ENCODE assay signal across 8 mouse cellular contexts in the genomic region with DNA sequence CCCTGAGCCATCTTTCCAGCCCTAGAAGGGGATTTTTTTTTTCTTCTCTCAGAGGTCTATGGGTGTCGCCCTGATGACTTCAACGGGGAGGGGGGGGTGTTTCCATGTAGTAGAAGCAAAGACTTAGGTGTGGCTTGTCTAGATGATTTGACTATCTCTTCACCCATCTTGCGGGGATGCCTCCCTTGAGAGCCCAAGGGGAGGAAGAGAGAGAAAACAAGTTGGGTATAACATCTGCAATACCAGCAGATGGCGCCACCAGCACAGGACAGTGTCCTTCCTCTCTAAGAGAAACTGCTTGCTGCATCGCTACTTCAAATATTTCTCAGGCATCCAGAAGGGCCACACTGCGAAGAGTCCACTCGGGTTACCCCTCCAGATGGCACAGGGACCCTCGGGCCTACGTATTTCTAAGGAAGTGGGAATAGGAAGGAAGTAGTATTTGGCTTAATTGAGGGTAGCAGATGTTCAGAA. TPM values are rescaled to one million over a fixed set of nuclear protein-coding genes. Genes with fewer than 3 reads are reported as not detected.
DNase-seq lines count a peak whose midpoint lies in the region; ATAC-seq and TF ChIP-seq lines count a peak whose summit lies in the region.

No protein-coding gene starts in this region.

- WGBS in bone marrow, adult 2 months = 1% methylated on average over 9 of the region's 9 CpGs
- 1% methylated on average over 9 of the region's 9 CpGs for WGBS in embryonic facial prominence, embryonic 15.5 days
- under 1% methylated on average over 9 of the region's 9 CpGs for whole genome bisulfite sequencing in kidney, postnatal 0 days
- WGBS in liver, adult 2 months = 3% methylated on average over 9 of the region's 9 CpGs

- peak overlapping the region; percentile 42 for H3K4me2 ChIP-seq in embryonic facial prominence, embryonic 15.5 days (replicated peaks)
- H3K4me2 ChIP-seq in kidney, postnatal 0 days (ENCODE audit: low read length) = peak overlapping the region; percentile 21; the same call in 1 of the 2 replicates
- peak overlapping the region; percentile 77 for H3K4me2 ChIP-seq in myocyte (ENCODE audit: low read depth)

- peak; percentile 68 for TF ChIP-seq CTCF in C2C12 (IDR thresholded peaks at IDR 0.05; ENCODE audit: control insufficient read depth, insufficient read depth, insufficient read length)
- TF ChIP-seq CTCF in bone marrow, adult 2 months (IDR thresholded peaks at IDR 0.05; ENCODE audit: control insufficient read depth, insufficient read depth, low read length) = peak; percentile 90
- TF ChIP-seq CTCF in kidney, postnatal 0 days (IDR thresholded peaks at IDR 0.05; ENCODE audit: low read depth) = peak; percentile 95
- peak; percentile 78 for TF ChIP-seq CTCF in liver, adult 2 months (IDR thresholded peaks at IDR 0.05; ENCODE audit: low read depth, low read length)

- no peak overlapping the region for H3K27ac ChIP-seq in bone marrow, adult 2 months (ENCODE audit: control insufficient read depth, insufficient read depth, low read depth, low read length, poor library complexity)
- H3K27ac ChIP-seq in embryonic facial prominence, embryonic 15.5 days (replicated peaks) = no peak overlapping the region
- no peak overlapping the region for H3K27ac ChIP-seq in kidney, postnatal 0 days
- no peak overlapping the region for H3K27ac ChIP-seq in liver, adult 2 months (replicated peaks; ENCODE audit: insufficient read depth, low read depth, low read length)

- H3K36me3 ChIP-seq in C2C12 (ENCODE audit: control insufficient read depth, insufficient read depth) = no peaks in the 10 kb centered on the region
- H3K36me3 ChIP-seq in embryonic facial prominence, embryonic 15.5 days = no peaks in the 10 kb centered on the region
- H3K36me3 ChIP-seq in kidney, postnatal 0 days (ENCODE audit: insufficient read depth, low read length) = no peaks in the 10 kb centered on the region
- H3K36me3 ChIP-seq in liver, adult 2 months (ENCODE audit: control insufficient read depth, insufficient read depth, low read length) = no peaks in the 10 kb centered on the region
- H3K36me3 ChIP-seq in myocyte (ENCODE audit: control insufficient read depth, insufficient read depth) = no peaks in the 10 kb centered on the region
- H3K36me3 ChIP-seq in splenic B cell, adult 2 months (ENCODE audit: control insufficient read depth, insufficient read depth, low read length, poor library complexity, severe bottlenecking) = no peaks in the 10 kb centered on the region

- H3K79me2 ChIP-seq in C2C12 (ENCODE audit: control insufficient read depth, insufficient read depth) = no peaks in the 10 kb centered on the region
- no peaks in the 10 kb centered on the region for H3K79me2 ChIP-seq in liver, adult 2 months (ENCODE audit: control insufficient read depth, insufficient read depth, low read length)
- no peaks in the 10 kb centered on the region for H3K79me2 ChIP-seq in myocyte (ENCODE audit: control insufficient read depth, insufficient read depth)

- no peaks in the 10 kb centered on the region for H3K27me3 ChIP-seq in C2C12 (ENCODE audit: control insufficient read depth, insufficient read depth, insufficient read length)
- no peaks in the 10 kb centered on the region for H3K27me3 ChIP-seq in embryonic facial prominence, embryonic 15.5 days
- no peaks in the 10 kb centered on the region for H3K27me3 ChIP-seq in kidney, postnatal 0 days (ENCODE audit: insufficient read depth, low read length)
- no peaks in the 10 kb centered on the region for H3K27me3 ChIP-seq in liver, adult 2 months (ENCODE audit: control insufficient read depth, insufficient read depth, low read length)
- no peaks in the 10 kb centered on the region for H3K27me3 ChIP-seq in myocyte (ENCODE audit: control insufficient read depth, insufficient read depth, insufficient read length)
- no peaks in the 10 kb centered on the region for H3K27me3 ChIP-seq in splenic B cell, adult 2 months (ENCODE audit: control insufficient read depth, insufficient read depth, low read length, poor library complexity, severe bottlenecking)

- ATAC-seq in embryonic facial prominence, embryonic 15.5 days (ENCODE audit: insufficient number of reproducible peaks, low FRiP score, low TSS enrichment, low read depth) = peak; percentile 72; the same call in 1 of the 2 replicates
- ATAC-seq in kidney, postnatal 0 days (replicated peaks; ENCODE audit: low FRiP score, low read depth) = 0 out of 2 replicates have a peak, but pooled peaks have one; percentile 22

- no peaks in the 10 kb centered on the region for H3K4me1 ChIP-seq in bone marrow, adult 2 months (ENCODE audit: control insufficient read depth, insufficient read depth, low read length)
- peaks cover 12% of the 10 kb centered on the region for H3K4me1 ChIP-seq in embryonic facial prominence, embryonic 15.5 days
- H3K4me1 ChIP-seq in kidney, postnatal 0 days (replicated peaks; ENCODE audit: insufficient read depth, low read length) = peaks cover 11% of the 10 kb centered on the region
- H3K4me1 ChIP-seq in liver, adult 2 months (ENCODE audit: control insufficient read depth, insufficient read depth, low read length) = peaks cover 10% of the 10 kb centered on the region

- H3K9me3 ChIP-seq in embryonic facial prominence, embryonic 15.5 days (replicated peaks) = no peaks in the 10 kb centered on the region
- no peaks in the 10 kb centered on the region for H3K9me3 ChIP-seq in kidney, postnatal 0 days (replicated peaks; ENCODE audit: low read length)

- peak; percentile 76 to 81 for DNase-seq in heart, adult 9 months (ENCODE audit: low spot score in 2 of 2)
- peak; percentile 94 for DNase-seq in kidney, postnatal 0 days (ENCODE audit: low spot score)
- DNase-seq in liver, adult 2 months (ENCODE audit: extremely low read depth, low read depth, low spot score) = peak; percentile 69
- peak; percentile 96 for DNase-seq in splenic B cell, adult 2 months (ENCODE audit: low read depth, low spot score)

- no peak overlapping the region for H3K4me3 ChIP-seq in C2C12 (ENCODE audit: insufficient read depth, poor library complexity, severe bottlenecking)
- no peak overlapping the region for H3K4me3 ChIP-seq in bone marrow, adult 2 months (replicated peaks; ENCODE audit: control insufficient read depth, low read depth, low read length)
- 0 out of 2 replicates have a peak overlapping the region, but pooled peaks have one; percentile 21 for H3K4me3 ChIP-seq in embryonic facial prominence, embryonic 15.5 days (replicated peaks)
- no peak overlapping the region for H3K4me3 ChIP-seq in kidney, postnatal 0 days (replicated peaks; ENCODE audit: low read depth, low read length)
- no peak overlapping the region for H3K4me3 ChIP-seq in liver, adult 2 months (ENCODE audit: insufficient read depth, low read depth, low read length)
- H3K4me3 ChIP-seq in myocyte = no peak overlapping the region

- no peaks in the 10 kb centered on the region for H3K79me3 ChIP-seq in C2C12 (ENCODE audit: low read depth)

- TF ChIP-seq POLR2A in bone marrow, adult 2 months (IDR thresholded peaks at IDR 0.05; ENCODE audit: borderline replicate concordance, control insufficient read depth, low read depth, low read length) = no peak
- TF ChIP-seq POLR2A in liver, adult 2 months (IDR thresholded peaks at IDR 0.05; ENCODE audit: extremely low read depth, insufficient read depth, low read length) = no peak
- no peak for TF ChIP-seq POLR2A in myocyte (IDR thresholded peaks at IDR 0.05; ENCODE audit: insufficient read length, low read depth)

- no peak overlapping the region for H3K9ac ChIP-seq in embryonic facial prominence, embryonic 15.5 days
- no peak overlapping the region for H3K9ac ChIP-seq in kidney, postnatal 0 days (ENCODE audit: low read depth, low read length)
- H3K9ac ChIP-seq in liver, adult 2 months (ENCODE audit: low read depth, low read length) = no peak overlapping the region

- no peak overlapping the region for H3ac ChIP-seq in C2C12 (ENCODE audit: control insufficient read depth, insufficient read length, low read depth)
- no peak overlapping the region for H3ac ChIP-seq in myocyte (ENCODE audit: control insufficient read depth, insufficient read length)

TF ChIP-seq in C2C12, 6 proteins besides CTCF, POLR2A, EP300 and RAD21:
- TF ChIP-seq USF1 (IDR thresholded peaks at IDR 0.05; ENCODE audit: low read depth) (no peak), MYOG (IDR thresholded peaks at IDR 0.05; ENCODE audit: control insufficient read depth, extremely low read depth, insufficient read length) (no peak), MYOD1 (IDR thresholded peaks at IDR 0.05; ENCODE audit: control insufficient read depth, insufficient read length, low read depth) (no peak), CEBPB (IDR thresholded peaks at IDR 0.05; ENCODE audit: low read depth) (no peak), FOSL1 (IDR thresholded peaks at IDR 0.05; ENCODE audit: insufficient read depth, low read length, poor library complexity, severe bottlenecking) (no peak), MAX (IDR thresholded peaks at IDR 0.05) (no peak)

TF ChIP-seq in myocyte, 11 proteins besides CTCF, POLR2A, EP300 and RAD21:
- TF ChIP-seq MAX (IDR thresholded peaks at IDR 0.05; ENCODE audit: low read depth) (no peak), POLR2AphosphoS2 (IDR thresholded peaks at IDR 0.05; ENCODE audit: insufficient read length, low read depth) (no peak), TCF12 (IDR thresholded peaks at IDR 0.05; ENCODE audit: insufficient read depth, poor library complexity, severe bottlenecking) (no peak)

RNA-seq across cellular contexts. Expression of a gene that starts 2.6 kb away (rescaled TPM):
- not detected for polyA plus RNA-seq in C2C12 (2012; fragmentation: generic; extraction: Trizol)
- polyA plus RNA-seq in bone marrow, adult 2 months (2011; ENCODE audit: insufficient read depth, insufficient read length, low replicate concordance, missing spikeins) = not detected in 2 replicates
- not detected in 2 replicates for polyA plus RNA-seq in embryonic facial prominence, embryonic 15.5 days (2015; fragmentation: Nextera tagmentation; extraction: Ambion mirVana)
- polyA plus RNA-seq in kidney, postnatal 0 days (2015; fragmentation: Nextera tagmentation; extraction: Ambion mirVana) = 0.24 and 0.28 TPM in 2 replicates
- total RNA-seq in liver, adult 2 months (2014; rRNA removed) = not detected in 2 replicates
- not detected in 2 replicates for polyA plus RNA-seq in liver, adult 2 months (2012; rRNA removed)
- not detected for polyA plus RNA-seq in myocyte (2012; fragmentation: generic; extraction: Trizol)

RNA-seq across cellular contexts. Expression of a gene that starts 15.7 kb away (rescaled TPM):
- not detected for polyA plus RNA-seq in C2C12 (2012; fragmentation: generic; extraction: Trizol)
- not detected in 2 replicates for polyA plus RNA-seq in bone marrow, adult 2 months (2011; ENCODE audit: insufficient read depth, insufficient read length, low replicate concordance, missing spikeins)
- 0.55 and 1.2 TPM in 2 replicates for polyA plus RNA-seq in embryonic facial prominence, embryonic 15.5 days (2015; fragmentation: Nextera tagmentation; extraction: Ambion mirVana)
- polyA plus RNA-seq in kidney, postnatal 0 days (2015; fragmentation: Nextera tagmentation; extraction: Ambion mirVana) = 15.2 and 17.2 TPM in 2 replicates
- not detected in 2 replicates for total RNA-seq in liver, adult 2 months (2014; rRNA removed)
- polyA plus RNA-seq in liver, adult 2 months (2012; rRNA removed) = not detected in 2 replicates
- 0.01 TPM for polyA plus RNA-seq in myocyte (2012; fragmentation: generic; extraction: Trizol)

Comparison
In these comparisons a context has a peak if more than half of its experiments do, and no peak if none do; other contexts are left out.
1. H3K4me2 ChIP-seq: peak in every context shown above with its lines; median percentile 77 in myocyte; 42 in embryonic facial prominence, embryonic 15.5 days; 21 in kidney, postnatal 0 days.